Mouse (Mus musculus) heart, embryonic 13.5 days (tissue): Measurements from ENCODE around the gene Vrk2. TPM values are rescaled to one million over a fixed set of nuclear protein-coding genes. Genes with fewer than 3 reads are reported as not detected.

ENCODE experiments used
- ATAC-seq: fragments of 200-750 bp; cut with Nextera tagmentation; 2 replicates; pipeline ENCODE4 v1.8.0; 2017; ENCODE audit warnings: moderate TSS enrichment; ENCODE audit not compliant: insufficient number of reproducible peaks, low FRiP score, low TSS enrichment; ENCODE audit errors: extremely low read depth
- H3K27ac ChIP-seq: fragments of 300-500 bp; sonication (generic); replicated peaks from 2 replicates; pipeline ENCODE4 v1.5.1; 2015; ENCODE audit warnings: moderate library complexity, mild to moderate bottlenecking, inconsistent platforms
- H3K27me3 ChIP-seq: fragments of 300-500 bp; sonication (generic); replicated peaks from 2 replicates; pipeline ENCODE4 v1.6.1; 2015; ENCODE audit warnings: mild to moderate bottlenecking, inconsistent platforms
- H3K36me3 ChIP-seq: fragments of 300-500 bp; sonication (generic); 2 replicates; pipeline ENCODE4 v1.6.1; 2015; ENCODE audit warnings: mild to moderate bottlenecking, inconsistent platforms
- H3K4me1 ChIP-seq: fragments of 300-500 bp; sonication (generic); 2 replicates; pipeline ENCODE4 v1.6.1; 2015; ENCODE audit warnings: inconsistent platforms
- H3K4me2 ChIP-seq: fragments of 300-500 bp; sonication (generic); 2 replicates; pipeline ENCODE4 v1.6.1; 2015; ENCODE audit warnings: inconsistent platforms, mild to moderate bottlenecking, moderate library complexity
- H3K4me3 ChIP-seq: fragments of 300-500 bp; sonication (generic); 2 replicates; pipeline ENCODE4 v1.5.1; 2015; ENCODE audit warnings: moderate library complexity, mild to moderate bottlenecking, inconsistent platforms
- H3K9ac ChIP-seq: fragments of 300-500 bp; sonication (generic); 2 replicates; pipeline ENCODE4 v1.6.1; 2015; ENCODE audit warnings: inconsistent platforms, mild to moderate bottlenecking, moderate library complexity
- H3K9me3 ChIP-seq: fragments of 300-500 bp; sonication (generic); 2 replicates; pipeline ENCODE4 v1.6.1; 2016; ENCODE audit warnings: inconsistent platforms
- WGBS: fragments of 180-500 bp; shearing (Covaris S2); methylation state at CpG from one replicate; pipeline ENCODE4 v1.1.7; 2015; ENCODE audit warnings: mixed read lengths; 5-methylcytosine and 5-hydroxymethylcytosine counted together
- polyA plus RNA-seq: library from polyadenylated mRNA; unstranded; fragments of >200 nt; fragmentation: Nextera tagmentation; extraction: Ambion mirVana; gene quantifications from 2 replicates; pipeline ENCODE4 v1.2.1, GENCODE M21; 2015

The Vrk2 gene
- polyA plus RNA-seq, 1 experiment from 2014 or later = 16.7 TPM

DNA sequence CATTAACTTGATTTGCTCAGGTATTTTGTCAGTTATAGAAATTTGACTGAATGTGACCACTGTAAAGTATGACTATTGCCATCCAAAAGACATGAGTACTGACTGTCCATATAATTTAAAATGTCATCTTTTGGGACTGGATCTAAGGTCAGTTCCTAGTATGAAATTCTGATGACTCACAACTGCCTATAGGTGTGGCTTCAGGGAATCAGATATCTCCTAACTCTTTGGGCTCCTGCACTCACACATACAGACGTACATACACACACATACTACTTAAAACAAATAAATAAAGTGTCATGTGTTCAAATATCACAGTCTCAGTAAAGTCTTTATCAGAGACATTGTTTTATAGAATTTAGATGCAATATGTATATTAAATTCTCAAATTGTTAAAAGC, 5.1 kb upstream of the Vrk2 start:
- Histone ChIP-seq H3K4me3 (no peak overlapping the region), H3K36me3 (no peaks in the 10 kb centered on the region), H3K27me3 (no peaks in the 10 kb centered on the region), H3K9me3 (no peaks in the 10 kb centered on the region), H3K4me2 (no peak overlapping the region), H3K4me1 (peaks cover 6% of the 10 kb centered on the region; the same call in 1 of the 2 replicates), H3K9ac (no peak overlapping the region), H3K27ac (no peak overlapping the region)
- WGBS = 65% methylated on average over 1 of the region's 1 CpGs
- ATAC-seq = no peak

DNA sequence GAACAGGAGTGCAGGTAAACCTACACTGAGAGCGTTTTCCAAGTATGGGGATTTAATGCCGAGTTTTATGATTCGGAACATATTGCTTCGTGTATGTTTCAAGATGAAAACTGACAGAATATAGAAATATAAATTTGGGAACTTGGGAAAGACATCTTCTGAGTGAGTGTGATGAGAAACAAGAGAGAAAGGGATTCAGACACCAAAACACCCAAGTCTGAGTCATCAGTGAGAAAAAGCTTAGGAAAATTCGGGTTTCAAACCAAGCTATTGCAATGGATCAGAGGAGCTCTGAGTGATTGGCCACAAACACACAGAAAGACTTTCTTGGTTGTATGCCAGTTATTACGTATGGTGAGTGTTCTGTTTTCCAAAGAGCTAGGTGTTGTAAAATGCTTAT, 4.0 kb upstream of the Vrk2 start:
- no peak for ATAC-seq
- Histone ChIP-seq H3K36me3 (no peaks in the 10 kb centered on the region), H3K4me2 (no peak overlapping the region), H3K27ac (no peak overlapping the region), H3K9me3 (no peaks in the 10 kb centered on the region), H3K4me1 (peaks cover 9% of the 10 kb centered on the region), H3K4me3 (no peak overlapping the region), H3K27me3 (no peaks in the 10 kb centered on the region), H3K9ac (no peak overlapping the region)
- WGBS = 77% methylated on average over 6 of the region's 6 CpGs

DNA sequence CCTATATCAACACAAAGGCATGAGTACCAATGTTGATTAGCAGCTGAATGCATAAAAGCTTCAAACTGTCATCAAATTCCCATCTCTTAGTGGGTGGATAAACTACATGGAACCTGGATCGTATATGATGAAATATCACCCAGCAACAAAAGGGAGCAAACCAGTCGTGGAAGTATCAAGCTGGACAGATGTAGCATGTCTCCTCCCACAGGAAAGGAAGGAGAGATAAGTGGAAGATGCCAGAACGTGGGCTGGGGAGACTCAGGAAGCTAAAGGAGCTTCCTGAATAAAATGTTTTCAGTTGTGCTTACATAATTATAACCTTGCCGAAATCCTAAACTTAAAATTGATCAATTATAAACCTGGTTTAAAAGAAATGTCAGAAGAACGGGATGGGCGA, 3.3 kb upstream of the Vrk2 start:
- Histone ChIP-seq H3K4me3 (no peak overlapping the region), H3K9ac (no peak overlapping the region), H3K27ac (no peak overlapping the region), H3K36me3 (no peaks in the 10 kb centered on the region), H3K4me2 (no peak overlapping the region), H3K27me3 (no peaks in the 10 kb centered on the region), H3K4me1 (peaks cover 16% of the 10 kb centered on the region), H3K9me3 (no peaks in the 10 kb centered on the region)
- WGBS = 54% methylated on average over 6 of the region's 6 CpGs
- no peak for ATAC-seq

DNA sequence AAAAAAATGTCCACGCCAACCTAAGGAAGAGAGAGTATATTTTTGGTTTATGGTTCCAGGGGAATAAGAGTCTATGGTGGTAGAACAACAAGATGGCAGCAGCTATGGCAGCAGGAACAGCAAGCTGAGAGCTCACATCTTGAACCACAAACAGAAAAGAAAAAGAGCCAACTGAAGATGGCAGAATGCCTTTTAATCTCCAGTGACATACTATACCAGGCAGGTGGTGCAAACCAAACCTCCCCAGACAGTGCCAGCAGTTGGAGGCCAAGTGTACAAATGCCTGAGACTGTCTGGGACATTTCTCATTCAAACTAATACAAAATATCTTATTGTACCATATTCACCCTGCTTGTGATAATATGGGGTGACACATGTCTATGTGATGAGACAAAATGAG, 2.4 kb upstream of the Vrk2 start:
- 76% methylated on average over 1 of the region's 1 CpGs for WGBS
- Histone ChIP-seq H3K4me3 (no peak overlapping the region), H3K9me3 (no peaks in the 10 kb centered on the region), H3K27me3 (no peaks in the 10 kb centered on the region), H3K4me1 (peaks cover 16% of the 10 kb centered on the region), H3K27ac (no peak overlapping the region), H3K9ac (no peak overlapping the region), H3K36me3 (no peaks in the 10 kb centered on the region), H3K4me2 (no peak overlapping the region)
- no peak for ATAC-seq

DNA sequence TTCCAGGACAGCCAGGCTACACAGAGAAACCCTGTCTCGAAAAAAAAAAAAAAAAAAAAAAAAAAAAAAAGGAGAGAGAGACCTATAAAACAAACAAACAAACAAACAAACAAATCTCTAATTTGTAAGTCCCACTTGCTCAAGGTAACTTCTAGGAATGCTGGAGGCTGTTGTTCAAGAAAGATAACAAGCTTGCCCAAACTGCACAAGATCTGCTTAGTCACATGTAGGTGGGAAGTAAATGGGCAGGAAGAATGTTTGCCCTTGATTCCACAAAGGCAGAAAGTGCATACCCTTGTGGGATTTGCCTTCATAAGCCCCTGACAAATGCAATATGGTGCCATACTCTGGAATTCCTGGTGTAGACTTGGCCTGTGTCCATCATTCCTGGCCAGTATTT, 688 bp upstream of the Vrk2 start:
- 86% methylated on average over 1 of the region's 1 CpGs for WGBS
- H3K4me2 ChIP-seq = no peak overlapping the region

DNA sequence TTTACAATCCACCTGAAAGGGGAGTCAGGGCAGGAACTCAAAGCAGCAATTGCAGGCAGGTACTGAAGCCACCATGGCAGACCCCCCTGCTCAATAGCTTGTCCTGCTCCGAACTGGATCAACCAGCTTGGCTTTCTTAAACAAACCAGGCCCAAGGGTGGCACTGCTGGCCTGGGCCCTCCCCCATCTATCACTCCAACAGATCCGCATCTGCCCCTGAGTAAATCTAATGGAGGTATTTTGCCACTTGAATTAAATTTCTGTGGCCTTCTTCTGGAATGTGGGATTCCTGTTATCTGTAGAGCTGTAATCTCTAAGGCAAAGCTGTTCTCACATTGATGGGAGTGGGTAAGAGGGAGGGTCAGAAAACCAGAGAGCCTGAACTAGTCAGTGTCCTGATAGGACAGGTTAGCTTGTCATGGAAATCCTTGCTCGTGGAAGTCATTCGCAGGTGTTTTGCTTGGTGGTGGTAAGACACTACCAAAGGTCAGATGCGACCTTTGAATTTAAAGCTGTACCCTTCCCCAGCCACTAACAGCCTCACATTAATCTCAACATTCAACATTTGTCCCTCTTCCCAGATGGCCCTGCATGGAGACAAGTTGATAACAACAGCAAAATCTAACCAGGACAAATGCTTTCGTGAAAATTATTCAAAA, 1.3 kb downstream of the Vrk2 start:
- peak overlapping the region; percentile 79 for H3K4me2 ChIP-seq
- no peaks in the 10 kb centered on the region for H3K27me3 ChIP-seq
- 23% methylated on average over 6 of the region's 6 CpGs for WGBS
- peak overlapping the region; percentile 91 for H3K9ac ChIP-seq
- H3K27ac ChIP-seq = peak overlapping the region; percentile 83
- H3K9me3 ChIP-seq = no peaks in the 10 kb centered on the region
- H3K36me3 ChIP-seq = peaks cover 20% of the 10 kb centered on the region
- H3K4me1 ChIP-seq = peaks cover 16% of the 10 kb centered on the region
- H3K4me3 ChIP-seq = peak overlapping the region; percentile 88
- ATAC-seq = no peak

More for the DNA sequence above, 688 bp upstream of the Vrk2 start:
- Histone ChIP-seq H3K9me3 (no peaks in the 10 kb centered on the region), H3K27ac (no peak overlapping the region), H3K27me3 (no peaks in the 10 kb centered on the region), H3K4me1 (peaks cover 16% of the 10 kb centered on the region), H3K9ac (no peak overlapping the region), H3K4me3 (no peak overlapping the region), H3K36me3 (peaks cover 12% of the 10 kb centered on the region)
- ATAC-seq = no peak

DNA sequence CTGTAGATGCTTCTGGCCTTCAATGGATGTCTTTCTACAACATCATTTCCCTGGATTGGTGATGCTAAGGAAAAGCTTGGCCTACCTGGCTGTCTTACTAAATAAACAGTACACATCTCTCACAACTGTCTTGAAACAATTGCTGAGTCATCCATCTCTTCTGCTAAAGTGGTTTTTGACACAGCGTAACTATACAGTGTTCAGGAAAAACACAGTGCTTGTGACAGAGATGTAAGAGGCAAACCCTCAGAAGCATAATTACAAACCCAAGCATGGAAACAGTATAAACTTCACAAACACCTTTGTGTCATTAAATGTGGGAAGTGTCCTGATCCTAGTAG, 6.6 kb downstream of the Vrk2 start:
- no peaks in the 10 kb centered on the region for H3K9me3 ChIP-seq
- ATAC-seq = no peak
- H3K9ac ChIP-seq = no peak overlapping the region
- peaks cover 25% of the 10 kb centered on the region for H3K36me3 ChIP-seq
- H3K4me2 ChIP-seq = no peak overlapping the region
- no peak overlapping the region for H3K4me3 ChIP-seq
- 0 out of 2 replicates have a peak, but pooled peaks cover 9% of the 10 kb centered on the region for H3K4me1 ChIP-seq
- no peak overlapping the region for H3K27ac ChIP-seq
- H3K27me3 ChIP-seq = no peaks in the 10 kb centered on the region
- 91% methylated on average over 1 of the region's 1 CpGs for WGBS

DNA sequence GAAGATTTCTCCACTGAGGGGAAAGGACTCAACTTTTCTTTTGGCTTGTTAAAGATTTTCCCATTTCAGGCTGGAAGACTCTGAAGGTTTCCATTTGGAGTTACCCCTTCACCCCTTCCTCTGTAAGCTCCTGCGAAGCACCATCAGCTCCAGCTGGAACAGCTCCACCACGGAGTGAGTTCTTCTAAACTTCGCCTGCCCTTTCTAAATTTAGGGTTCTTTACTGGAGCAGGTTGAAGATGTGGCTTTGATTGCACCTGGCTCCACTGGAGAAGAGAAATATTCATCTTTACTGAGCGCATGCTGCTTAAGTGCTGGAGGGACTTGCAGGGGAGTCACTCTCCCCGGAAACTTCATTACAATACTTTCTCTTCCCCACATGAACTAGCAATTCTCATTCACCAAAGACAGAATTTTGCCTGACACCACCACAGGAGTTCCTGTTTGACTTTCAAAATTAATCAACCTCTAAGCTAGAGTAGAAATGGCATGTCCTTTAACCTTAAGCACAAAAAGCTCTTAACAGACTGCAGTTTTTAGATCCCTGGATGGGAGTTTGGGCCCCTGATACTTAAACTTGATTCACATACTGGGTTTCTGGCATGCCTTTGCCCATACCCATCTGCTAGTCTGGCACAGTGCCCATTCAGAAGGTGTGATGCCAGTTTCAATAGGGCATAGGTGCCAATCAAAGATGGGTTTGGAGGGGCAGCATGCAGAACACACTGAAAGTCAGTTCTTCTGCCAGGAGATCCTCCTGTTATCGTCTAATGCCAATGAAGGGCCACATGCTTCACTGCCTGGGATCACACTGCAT, 7.2 kb downstream of the Vrk2 start:
- Histone ChIP-seq H3K27me3 (no peaks in the 10 kb centered on the region), H3K27ac (no peak overlapping the region), H3K9me3 (no peaks in the 10 kb centered on the region), H3K36me3 (peaks cover 25% of the 10 kb centered on the region), H3K4me2 (no peak overlapping the region), H3K9ac (0 out of 2 replicates have a peak overlapping the region, but pooled peaks have one; percentile 6), H3K4me1 (0 out of 2 replicates have a peak, but pooled peaks cover 9% of the 10 kb centered on the region), H3K4me3 (no peak overlapping the region)
- 64% methylated on average over 6 of the region's 6 CpGs for WGBS
- no peak; the same call in 1 of the 2 replicates for ATAC-seq

DNA sequence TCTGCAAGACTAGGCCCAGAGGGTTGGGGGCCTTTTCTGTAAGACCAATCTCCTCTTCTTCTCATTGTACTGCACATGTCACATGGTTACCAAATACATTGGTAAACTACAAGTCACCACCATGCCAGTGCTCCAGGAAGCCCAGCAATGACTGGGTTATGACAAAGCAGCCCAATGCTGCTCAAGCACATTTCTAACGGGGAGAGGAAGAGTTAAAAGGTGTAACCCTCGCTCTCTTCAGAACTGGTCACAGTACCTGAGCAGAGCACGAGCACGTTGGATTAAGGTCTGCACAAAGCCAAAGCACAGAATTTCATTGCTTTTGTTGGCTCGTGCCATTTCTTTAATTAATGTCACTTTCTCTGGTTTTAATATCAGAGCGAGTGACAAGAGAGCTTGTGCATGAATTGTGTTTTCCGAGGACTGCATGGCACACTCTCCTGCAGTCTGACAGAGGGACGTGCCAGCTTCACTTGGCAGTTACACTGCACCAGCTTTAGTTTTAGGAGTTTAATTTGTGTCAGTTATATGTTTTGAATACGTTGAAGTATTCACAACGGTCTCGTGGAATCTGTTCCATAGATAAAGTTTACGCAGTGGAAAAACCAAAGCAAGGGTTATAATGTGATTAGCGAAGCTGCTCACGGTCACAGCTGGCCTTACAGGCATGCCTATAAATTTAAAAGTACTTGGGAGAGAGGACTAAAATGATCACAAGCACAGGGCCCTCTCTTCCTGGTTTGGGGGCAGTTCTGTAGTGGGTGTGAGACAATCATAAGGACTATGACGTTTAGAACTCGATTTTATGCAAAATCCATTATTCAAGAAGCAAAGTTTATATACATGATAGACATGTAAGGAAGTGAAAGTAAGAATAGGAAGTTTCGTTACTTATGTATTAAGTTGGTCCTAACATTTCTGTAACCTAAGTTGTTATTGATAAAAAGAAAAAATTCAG, 8.1 kb downstream of the Vrk2 start:
- no peak overlapping the region for H3K4me2 ChIP-seq
- no peaks in the 10 kb centered on the region for H3K27me3 ChIP-seq
- no peak overlapping the region for H3K27ac ChIP-seq
- H3K4me3 ChIP-seq = no peak overlapping the region
- H3K4me1 ChIP-seq = 0 out of 2 replicates have a peak, but pooled peaks cover 9% of the 10 kb centered on the region
- WGBS = 83% methylated on average over 17 of the region's 17 CpGs
- H3K9me3 ChIP-seq = no peaks in the 10 kb centered on the region
- peaks cover 22% of the 10 kb centered on the region for H3K36me3 ChIP-seq
- no peak overlapping the region for H3K9ac ChIP-seq
- ATAC-seq = no peak

DNA sequence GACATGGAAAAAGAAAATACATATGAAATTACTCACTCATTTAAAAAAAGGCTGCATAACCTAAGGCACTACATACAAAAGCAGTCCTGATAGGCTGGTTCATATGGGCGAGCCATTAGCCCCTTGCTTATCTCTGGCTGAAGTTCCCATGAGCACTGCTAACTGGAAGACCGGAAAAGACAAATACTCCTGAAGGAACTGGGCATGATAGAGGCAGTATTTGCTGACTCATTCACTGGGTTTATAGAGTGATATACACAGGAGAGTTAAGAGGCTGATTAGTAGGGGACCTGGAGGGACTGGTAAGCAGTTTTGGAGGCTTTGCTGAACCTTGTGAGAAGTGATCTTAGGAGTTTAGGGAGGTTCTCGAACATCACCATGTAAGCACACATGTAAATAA, 42.2 kb downstream of the Vrk2 start:
- no peak overlapping the region for H3K9ac ChIP-seq
- no peaks in the 10 kb centered on the region for H3K27me3 ChIP-seq
- H3K4me1 ChIP-seq = no peaks in the 10 kb centered on the region
- H3K27ac ChIP-seq = no peak overlapping the region
- peaks cover 5% of the 10 kb centered on the region; the same call in 1 of the 2 replicates for H3K9me3 ChIP-seq
- ATAC-seq = no peak
- H3K36me3 ChIP-seq = peaks cover 6% of the 10 kb centered on the region; the same call in 1 of the 2 replicates
- no peak overlapping the region for H3K4me2 ChIP-seq
- WGBS = 64% methylated on average over 3 of the region's 3 CpGs
- no peak overlapping the region for H3K4me3 ChIP-seq

DNA sequence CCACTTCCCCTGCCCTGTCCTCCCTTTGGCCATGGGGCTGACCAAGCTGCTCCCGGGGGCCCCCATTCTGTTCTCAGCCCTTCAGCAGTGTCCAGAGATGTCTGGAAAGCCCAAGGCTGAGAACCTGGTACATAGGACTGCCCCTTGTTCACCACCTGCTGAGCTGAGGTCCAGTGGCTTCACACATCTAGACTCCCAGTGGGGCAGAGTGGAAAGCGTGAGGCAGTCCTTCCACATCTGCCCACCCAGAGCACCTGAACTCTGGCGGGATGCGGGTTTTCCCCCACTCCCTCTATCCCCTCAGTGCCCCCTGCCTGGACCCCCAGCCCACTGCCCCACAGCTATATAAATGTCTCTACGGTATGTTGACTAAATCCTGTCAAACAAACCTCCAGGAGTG, 56.0 kb downstream of the Vrk2 start:
- no peaks in the 10 kb centered on the region for H3K27me3 ChIP-seq
- H3K9me3 ChIP-seq = no peaks in the 10 kb centered on the region
- H3K9ac ChIP-seq = no peak overlapping the region
- H3K27ac ChIP-seq = no peak overlapping the region
- H3K4me2 ChIP-seq = no peak overlapping the region
- H3K36me3 ChIP-seq = no peaks in the 10 kb centered on the region; the same call in 1 of the 2 replicates
- 92% methylated on average over 5 of the region's 5 CpGs for WGBS
- no peaks in the 10 kb centered on the region for H3K4me1 ChIP-seq
- no peak; the same call in 1 of the 2 replicates for ATAC-seq
- H3K4me3 ChIP-seq = no peak overlapping the region
